Mouse (Mus musculus): ENCODE results near the gene Med13l. TPM values are rescaled to one million over a fixed set of nuclear protein-coding genes. Genes with fewer than 3 reads are reported as not detected.

The Med13l gene
- polyA plus RNA-seq, 1 experiment from 2014 or later, result 9.3 TPM

DNA sequence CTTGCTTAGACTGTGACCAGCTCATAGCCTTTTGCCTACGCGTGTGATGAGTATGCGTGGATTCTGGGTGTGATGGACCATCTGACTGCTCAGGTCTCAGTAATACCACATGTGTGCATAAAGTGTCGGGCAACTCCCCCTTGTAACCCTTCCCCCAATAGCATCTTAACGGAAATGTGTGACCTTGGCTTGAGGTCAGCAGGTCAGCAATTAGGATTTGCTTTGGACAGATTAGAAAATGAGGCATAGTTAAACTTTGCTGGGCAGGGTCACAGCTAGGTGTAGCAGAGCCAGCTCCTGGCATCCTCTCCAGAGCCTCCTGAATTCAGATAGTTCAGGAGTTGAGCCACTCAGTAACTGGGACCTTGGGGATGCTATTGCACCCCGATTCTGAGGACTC, 1.6 kb upstream of the Med13l start:
- no peak overlapping the region for H3K4me3 ChIP-seq
- H3K9ac ChIP-seq, result no peak overlapping the region
- no peak overlapping the region for H3K27ac ChIP-seq
- WGBS, result 80% methylated on average over 6 of the region's 6 CpGs
- no peak for ATAC-seq (ENCODE audit: borderline replicate concordance, extremely low read depth, low FRiP score, low TSS enrichment)
- H3K4me2 ChIP-seq, result no peak overlapping the region; the same call in 1 of the 2 replicates
- H3K4me1 ChIP-seq, result peaks cover 24% of the 10 kb centered on the region
- no peaks in the 10 kb centered on the region for H3K9me3 ChIP-seq
- peaks cover 23% of the 10 kb centered on the region; the same call in 1 of the 2 replicates for H3K27me3 ChIP-seq
- no peaks in the 10 kb centered on the region for H3K36me3 ChIP-seq

DNA sequence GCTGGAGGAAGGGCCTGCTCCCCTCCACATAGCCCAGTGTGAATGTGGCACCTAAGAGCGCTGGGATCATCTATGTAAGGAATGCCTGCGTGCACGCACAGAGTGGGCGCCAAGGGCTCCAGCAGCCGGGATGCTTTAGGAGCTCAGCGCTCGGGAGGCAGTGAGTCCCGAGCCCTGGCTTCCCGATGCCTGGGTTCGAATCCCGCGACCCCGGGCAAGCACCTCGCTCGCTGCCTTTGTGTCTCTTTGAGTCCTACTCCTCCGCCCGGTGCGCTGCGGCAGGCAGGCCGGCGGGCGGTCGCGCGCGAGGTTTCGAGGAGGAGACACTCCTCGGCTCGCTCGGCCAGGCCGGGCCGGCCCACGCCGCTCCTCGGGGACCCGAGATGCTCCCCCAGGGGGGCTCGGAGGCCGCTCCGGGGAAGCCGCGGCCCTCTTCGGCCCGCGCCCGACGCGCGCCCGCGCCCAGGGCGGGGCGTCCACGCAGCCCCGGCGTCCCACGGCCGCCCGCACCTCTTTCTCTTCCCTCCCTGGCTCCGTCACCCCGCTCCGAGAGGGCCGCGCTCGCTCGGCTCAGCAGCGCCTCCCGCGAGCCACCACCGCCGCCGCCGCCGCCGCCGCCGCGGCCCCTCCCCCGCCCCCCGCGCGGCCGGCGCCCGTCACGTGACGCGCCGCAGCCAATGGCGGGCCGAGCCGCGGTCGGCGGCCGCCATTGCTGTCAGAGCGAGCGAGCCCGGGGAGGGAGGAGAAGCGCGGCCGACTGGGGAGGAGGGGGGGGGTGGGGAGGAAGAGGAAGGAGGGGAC, 695 bp upstream of the Med13l start:
- H3K27me3 ChIP-seq, result peaks cover 23% of the 10 kb centered on the region; the same call in 1 of the 2 replicates
- H3K36me3 ChIP-seq, result no peaks in the 10 kb centered on the region
- peak overlapping the region; percentile 87 for H3K4me2 ChIP-seq
- peak overlapping the region; percentile 92 for H3K27ac ChIP-seq
- WGBS, result under 1% methylated on average over 77 of the region's 101 CpGs
- H3K9me3 ChIP-seq, result no peaks in the 10 kb centered on the region
- peaks cover 31% of the 10 kb centered on the region for H3K4me1 ChIP-seq
- H3K4me3 ChIP-seq, result peak overlapping the region; percentile 88
- peak; percentile 91 for ATAC-seq (ENCODE audit: borderline replicate concordance, extremely low read depth, low FRiP score, low TSS enrichment)
- peak overlapping the region; percentile 92 for H3K9ac ChIP-seq

DNA sequence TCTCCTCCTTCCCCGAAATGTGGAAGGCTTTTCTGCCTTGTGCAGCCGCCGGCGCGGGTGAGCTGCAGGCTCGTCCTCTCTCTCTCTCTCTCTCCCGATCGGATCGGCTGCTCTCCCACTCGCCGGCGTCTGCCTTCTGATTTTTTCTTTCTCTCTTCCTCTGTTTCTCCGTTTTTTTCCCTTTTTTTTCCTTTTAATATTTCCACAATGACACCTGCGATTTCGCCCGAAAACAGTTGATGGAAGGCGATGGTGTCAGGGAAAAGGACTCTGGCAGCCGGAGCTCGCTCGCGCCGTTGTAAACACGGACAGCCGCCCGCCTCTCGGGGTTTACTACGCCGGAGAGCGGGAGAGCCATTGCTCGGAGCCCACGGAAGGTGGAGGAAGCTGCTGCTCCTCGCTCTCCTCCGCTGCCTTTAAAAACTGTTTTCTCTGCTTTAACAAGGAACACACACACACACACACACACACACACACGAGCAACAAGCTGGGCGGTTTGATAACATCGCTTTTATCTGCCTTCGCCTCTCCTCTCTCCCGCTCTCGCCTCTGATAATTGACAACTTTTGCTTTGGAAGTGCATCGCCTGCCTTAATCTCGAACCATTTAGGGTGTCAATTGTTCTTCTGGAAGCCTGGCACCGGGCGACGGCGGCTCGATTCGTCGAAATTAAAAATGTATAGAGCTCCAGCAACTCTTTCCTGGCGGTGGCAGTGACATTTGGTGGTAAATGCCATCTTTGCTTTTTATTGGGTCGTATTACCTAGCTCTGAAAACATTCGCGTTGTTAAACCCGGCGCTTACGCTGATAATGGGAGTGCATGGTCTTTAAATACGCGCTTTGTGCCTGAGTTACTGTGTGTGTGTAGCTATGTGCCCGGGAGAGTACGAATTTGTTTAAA, 858 bp downstream of the Med13l start:
- H3K9me3 ChIP-seq, result no peaks in the 10 kb centered on the region
- H3K4me2 ChIP-seq, result peak overlapping the region; percentile 87
- H3K4me1 ChIP-seq, result peaks cover 43% of the 10 kb centered on the region
- peak overlapping the region; percentile 88 for H3K4me3 ChIP-seq
- ATAC-seq (ENCODE audit: borderline replicate concordance, extremely low read depth, low FRiP score, low TSS enrichment), result no peak
- H3K27me3 ChIP-seq, result peaks cover 18% of the 10 kb centered on the region; the same call in 1 of the 2 replicates
- peak overlapping the region; percentile 92 for H3K27ac ChIP-seq
- no peaks in the 10 kb centered on the region for H3K36me3 ChIP-seq
- H3K9ac ChIP-seq, result peak overlapping the region; percentile 92
- under 1% methylated on average over 59 of the region's 59 CpGs for WGBS

DNA sequence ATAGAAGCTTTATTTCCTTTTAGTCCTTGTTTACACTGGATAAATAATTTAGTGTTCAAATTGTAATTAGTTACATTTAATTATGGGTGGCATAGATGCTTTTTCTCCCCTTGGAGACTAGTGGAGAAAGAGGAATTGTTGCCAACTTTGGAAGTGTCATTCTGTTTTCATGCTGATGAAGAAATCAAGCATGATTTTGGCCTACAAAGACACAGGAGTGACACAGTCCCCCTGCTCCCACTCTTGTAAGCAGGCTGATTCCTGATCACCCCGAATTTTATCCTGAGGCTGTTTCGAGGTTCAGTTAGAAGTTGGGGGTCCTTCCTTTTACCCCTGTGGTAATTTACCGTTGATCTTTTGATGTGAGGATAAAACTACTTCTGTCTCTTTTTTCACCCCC, 1.7 kb downstream of the Med13l start:
- H3K9ac ChIP-seq, result no peak overlapping the region

DNA sequence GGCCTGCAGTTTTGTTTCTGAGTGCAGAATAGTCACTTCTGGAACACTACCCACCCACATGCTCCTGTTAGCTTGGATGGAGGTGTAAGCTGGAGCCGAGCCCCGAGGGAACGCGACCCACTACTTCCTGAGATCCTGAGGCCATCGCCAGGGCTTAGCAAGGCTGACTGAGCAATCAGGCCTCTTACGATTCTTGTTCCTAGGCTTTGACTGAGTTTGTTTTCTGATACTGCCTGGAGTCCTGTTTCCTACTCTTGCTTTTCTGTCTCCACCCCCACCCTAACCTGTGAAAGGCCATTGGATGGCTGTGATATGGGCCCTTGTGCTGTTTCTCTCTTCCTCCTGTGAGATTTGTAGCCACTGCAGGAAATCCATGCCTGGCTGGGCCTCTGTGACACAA, 3.1 kb downstream of the Med13l start:
- Histone ChIP-seq H3K4me2 (no peak overlapping the region), H3K9ac (no peak overlapping the region), H3K4me3 (no peak overlapping the region), H3K9me3 (no peaks in the 10 kb centered on the region), H3K27me3 (peaks cover 7% of the 10 kb centered on the region; the same call in 1 of the 2 replicates), H3K36me3 (no peaks in the 10 kb centered on the region), H3K27ac (no peak overlapping the region), H3K4me1 (peaks cover 47% of the 10 kb centered on the region)
- WGBS, result 50% methylated on average over 6 of the region's 6 CpGs
- no peak for ATAC-seq (ENCODE audit: borderline replicate concordance, extremely low read depth, low FRiP score, low TSS enrichment)

More for the DNA sequence above, 1.7 kb downstream of the Med13l start:
- Histone ChIP-seq H3K4me3 (peak overlapping the region; percentile 88), H3K4me2 (peak overlapping the region; percentile 87), H3K27me3 (peaks cover 17% of the 10 kb centered on the region; the same call in 1 of the 2 replicates), H3K36me3 (no peaks in the 10 kb centered on the region), H3K4me1 (peaks cover 47% of the 10 kb centered on the region), H3K9me3 (no peaks in the 10 kb centered on the region), H3K27ac (no peak overlapping the region)
- WGBS, result 61% methylated on average over 3 of the region's 3 CpGs
- no peak for ATAC-seq (ENCODE audit: borderline replicate concordance, extremely low read depth, low FRiP score, low TSS enrichment)

DNA sequence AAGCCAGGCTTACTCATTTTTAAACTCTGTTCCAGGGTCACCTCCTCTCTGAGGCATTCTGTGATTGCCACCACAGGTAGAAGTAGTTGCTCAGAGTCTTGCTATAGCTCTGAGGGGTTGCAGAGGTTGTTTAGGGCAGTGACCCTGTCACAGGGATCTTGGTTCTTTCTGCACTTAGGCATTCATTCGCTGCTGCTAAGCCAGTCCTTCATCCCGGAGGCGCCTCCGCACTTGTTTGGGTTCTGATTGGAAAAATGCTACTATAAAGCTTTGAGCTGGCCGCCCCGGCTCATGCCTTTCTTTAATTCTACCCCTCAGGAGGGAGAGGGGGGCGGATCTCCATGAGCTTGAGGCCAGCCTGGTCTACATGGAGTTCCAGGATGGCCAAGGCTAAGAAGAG, 6.9 kb downstream of the Med13l start:
- H3K27ac ChIP-seq, result no peak overlapping the region
- no peak overlapping the region for H3K4me3 ChIP-seq
- ATAC-seq (ENCODE audit: borderline replicate concordance, extremely low read depth, low FRiP score, low TSS enrichment), result no peak
- no peak overlapping the region for H3K9ac ChIP-seq
- 66% methylated on average over 7 of the region's 7 CpGs for WGBS
- H3K36me3 ChIP-seq, result no peaks in the 10 kb centered on the region
- peaks cover 42% of the 10 kb centered on the region for H3K4me1 ChIP-seq
- no peaks in the 10 kb centered on the region for H3K9me3 ChIP-seq
- H3K27me3 ChIP-seq, result no peaks in the 10 kb centered on the region; the same call in 1 of the 2 replicates
- no peak overlapping the region for H3K4me2 ChIP-seq

DNA sequence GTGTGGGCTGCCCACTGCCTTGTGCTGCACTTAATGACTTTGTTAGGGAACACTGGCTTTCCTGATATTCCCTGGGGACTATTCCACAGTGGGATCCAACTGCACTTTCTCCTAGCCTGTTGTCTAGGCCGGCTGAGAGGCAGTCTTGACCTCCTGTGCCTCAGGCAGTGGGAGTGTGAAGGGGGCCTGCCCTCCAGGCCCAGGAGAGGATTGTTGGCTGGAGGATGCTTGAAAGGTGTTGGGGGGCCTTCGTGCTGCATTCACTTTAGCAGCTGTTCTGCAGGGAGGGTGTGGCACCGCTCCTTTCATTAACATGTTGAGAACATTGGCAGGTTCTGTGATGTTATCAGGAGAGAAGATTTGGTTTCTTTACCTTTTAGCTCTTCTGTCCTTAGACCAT, 8.5 kb downstream of the Med13l start:
- no peaks in the 10 kb centered on the region for H3K36me3 ChIP-seq
- no peak overlapping the region for H3K27ac ChIP-seq
- peaks cover 43% of the 10 kb centered on the region for H3K4me1 ChIP-seq
- no peak for ATAC-seq (ENCODE audit: borderline replicate concordance, extremely low read depth, low FRiP score, low TSS enrichment)
- H3K4me2 ChIP-seq, result no peak overlapping the region
- WGBS, result 65% methylated on average over 3 of the region's 3 CpGs
- no peak overlapping the region for H3K4me3 ChIP-seq
- H3K27me3 ChIP-seq, result no peaks in the 10 kb centered on the region
- H3K9ac ChIP-seq, result no peak overlapping the region
- no peaks in the 10 kb centered on the region for H3K9me3 ChIP-seq

DNA sequence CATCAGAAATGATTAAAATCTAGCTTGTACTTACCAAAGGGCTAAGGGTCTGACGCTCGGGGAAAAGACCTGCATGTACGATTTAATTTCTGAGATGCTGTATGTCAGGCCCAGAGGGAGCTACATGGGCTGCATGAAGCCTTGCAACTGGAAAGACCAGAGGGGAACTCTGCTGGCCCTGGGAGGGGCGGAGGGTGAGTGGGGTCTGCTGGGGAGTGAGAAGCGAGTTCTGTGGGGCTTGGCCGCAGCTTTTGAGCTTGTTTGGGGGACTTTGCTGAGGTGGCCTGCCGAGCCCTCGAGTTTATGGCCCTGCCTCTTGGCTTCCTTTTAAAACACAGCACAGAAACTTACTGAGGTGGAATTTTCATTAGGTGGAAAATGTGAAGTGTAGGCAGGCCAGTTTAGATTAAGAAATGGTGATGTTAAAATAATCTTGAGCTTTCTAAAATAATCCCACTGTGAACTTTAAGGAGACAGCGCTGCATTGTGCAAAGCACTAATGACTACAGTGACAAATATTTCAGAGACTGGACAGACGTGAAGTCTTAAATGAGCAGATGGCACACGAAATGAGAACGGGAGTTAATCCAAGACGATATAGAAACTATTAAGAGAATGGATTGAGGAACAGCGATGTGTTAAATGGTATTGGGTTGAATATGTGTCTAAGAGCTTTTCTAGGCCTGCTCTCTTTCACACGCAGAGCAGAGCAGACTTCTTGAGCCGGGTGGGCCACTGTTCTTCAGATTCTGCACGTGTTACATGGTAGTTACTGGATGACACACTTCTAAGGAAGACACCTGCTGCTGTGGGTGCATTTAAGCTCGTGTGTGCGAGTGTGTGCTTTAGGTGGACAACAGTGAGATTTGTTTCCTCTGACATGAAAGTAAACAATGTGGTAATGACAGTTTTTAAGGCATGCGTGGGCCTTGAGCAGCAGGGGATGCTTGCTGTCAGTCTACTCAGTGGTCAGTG, 9.4 kb downstream of the Med13l start:
- no peak overlapping the region for H3K27ac ChIP-seq
- no peak for ATAC-seq (ENCODE audit: borderline replicate concordance, extremely low read depth, low FRiP score, low TSS enrichment)
- no peak overlapping the region for H3K4me3 ChIP-seq
- H3K9ac ChIP-seq, result no peak overlapping the region
- no peak overlapping the region for H3K4me2 ChIP-seq
- WGBS, result 59% methylated on average over 20 of the region's 20 CpGs
- no peaks in the 10 kb centered on the region for H3K9me3 ChIP-seq
- H3K27me3 ChIP-seq, result no peaks in the 10 kb centered on the region
- H3K4me1 ChIP-seq, result peaks cover 46% of the 10 kb centered on the region
- no peaks in the 10 kb centered on the region for H3K36me3 ChIP-seq

DNA sequence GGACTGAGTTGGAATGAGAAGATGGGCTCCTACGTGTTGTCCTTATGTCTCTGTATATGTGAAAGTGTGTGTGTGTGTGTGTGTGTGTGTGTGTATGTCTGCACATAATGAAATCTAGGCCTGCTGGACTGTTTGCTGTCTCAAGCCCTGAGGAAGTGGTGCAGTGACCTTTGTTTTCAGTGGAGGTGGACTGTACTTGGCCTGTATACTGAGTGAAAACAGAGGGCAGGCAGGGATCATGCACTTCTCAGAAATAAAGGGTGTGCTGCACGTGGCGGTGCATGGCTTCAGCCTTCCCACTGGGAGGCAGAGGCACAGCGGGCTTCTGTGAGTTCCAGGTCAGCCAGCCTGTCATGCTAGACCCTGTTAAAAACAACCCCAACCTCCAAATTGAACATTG, 11.0 kb downstream of the Med13l start:
- Histone ChIP-seq H3K9ac (no peak overlapping the region), H3K4me2 (no peak overlapping the region), H3K27me3 (no peaks in the 10 kb centered on the region), H3K4me3 (no peak overlapping the region), H3K36me3 (no peaks in the 10 kb centered on the region), H3K9me3 (no peaks in the 10 kb centered on the region), H3K27ac (no peak overlapping the region), H3K4me1 (peaks cover 37% of the 10 kb centered on the region)
- no peak for ATAC-seq (ENCODE audit: borderline replicate concordance, extremely low read depth, low FRiP score, low TSS enrichment)
- 79% methylated on average over 4 of the region's 4 CpGs for WGBS

DNA sequence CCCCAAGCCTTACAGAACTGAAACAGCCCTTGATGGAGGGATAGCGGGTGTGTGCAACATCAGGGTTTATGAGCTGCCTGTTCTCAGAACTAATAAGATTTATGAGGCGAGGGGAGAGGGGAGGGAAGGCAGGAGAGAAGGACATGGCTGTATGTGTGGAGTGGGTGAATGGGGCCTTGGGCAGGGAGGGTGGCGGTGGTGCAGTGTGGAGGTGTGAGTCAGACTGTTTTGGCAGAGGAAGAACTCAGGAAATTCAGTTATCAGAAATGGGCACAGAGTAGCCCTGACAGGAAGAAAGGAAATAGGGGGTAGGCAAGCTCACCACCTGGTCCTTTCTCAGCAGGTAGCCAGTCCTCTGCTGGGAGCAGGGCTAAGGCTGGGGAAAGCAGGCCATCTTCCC, 13.8 kb downstream of the Med13l start:
- ATAC-seq (ENCODE audit: borderline replicate concordance, extremely low read depth, low FRiP score, low TSS enrichment), result no peak
- Histone ChIP-seq H3K27ac (no peak overlapping the region), H3K27me3 (no peaks in the 10 kb centered on the region), H3K4me2 (no peak overlapping the region), H3K9ac (no peak overlapping the region), H3K4me3 (no peak overlapping the region), H3K36me3 (no peaks in the 10 kb centered on the region), H3K4me1 (peaks cover 35% of the 10 kb centered on the region), H3K9me3 (no peaks in the 10 kb centered on the region)
- WGBS, result 48% methylated on average over 3 of the region's 3 CpGs

DNA sequence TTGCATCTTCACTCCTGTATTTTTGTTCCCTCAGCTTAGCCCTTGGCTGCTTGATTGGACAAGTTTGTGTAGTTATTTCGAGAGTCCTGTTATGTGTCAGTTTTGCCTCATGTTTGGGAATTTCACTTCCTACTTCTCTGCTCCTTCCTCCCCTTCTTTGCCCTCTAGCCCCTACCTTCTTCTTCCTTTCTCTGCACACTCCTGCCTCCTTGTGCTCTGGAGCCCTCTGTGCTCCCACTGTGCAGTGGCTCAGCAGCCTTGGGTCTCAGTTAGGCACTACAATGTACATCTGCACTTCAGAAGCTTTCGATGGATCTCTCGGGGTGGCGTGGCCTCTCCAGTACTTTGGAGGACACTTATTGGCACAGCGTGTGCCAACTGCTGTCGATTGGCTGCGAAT, 14.5 kb downstream of the Med13l start:
- Histone ChIP-seq H3K36me3 (no peaks in the 10 kb centered on the region), H3K4me3 (no peak overlapping the region), H3K27ac (no peak overlapping the region), H3K9ac (no peak overlapping the region), H3K9me3 (no peaks in the 10 kb centered on the region), H3K4me1 (peaks cover 29% of the 10 kb centered on the region), H3K27me3 (no peaks in the 10 kb centered on the region), H3K4me2 (no peak overlapping the region)
- no peak for ATAC-seq (ENCODE audit: borderline replicate concordance, extremely low read depth, low FRiP score, low TSS enrichment)
- WGBS, result 52% methylated on average over 7 of the region's 7 CpGs

All from lung, embryonic 15.5 days (tissue).